Mouse (Mus musculus) cortical plate, adult 2 months (tissue): ENCODE data around the gene Gm49396.

Experiments
- CTCF ChIP-seq: fragments of 200-500 bp; IDR thresholded peaks from 2 replicates; pipeline ENCODE4 v1.5.1; 2011; ENCODE audit warnings: mild to moderate bottlenecking, control low read depth, low read length; ENCODE audit not compliant: insufficient read depth; ENCODE audit errors: extremely low read depth
- POLR2A ChIP-seq: fragments of 200-500 bp; IDR thresholded peaks from 2 replicates; pipeline ENCODE4 v1.6.1; 2011; ENCODE audit warnings: mild to moderate bottlenecking, low read length, control low read depth; ENCODE audit not compliant: insufficient read depth; ENCODE audit errors: extremely low read depth

- TF ChIP-seq CTCF (no peak), POLR2A (no peak)
Measured at GRCm38 (mm10) chr7:30602583-30602982, 39.4 kb downstream of the Gm49396 start.
